Mouse (Mus musculus) embryonic fibroblast, embryonic 13.5 days (primary cell): ENCODE data around the gene Nek5. TPM values are rescaled to one million over a fixed set of nuclear protein-coding genes. Genes with fewer than 3 reads are reported as not detected.

Experiments
- H3K27ac ChIP-seq: 2 replicates; pipeline ENCODE4 v1.5.1; 2012; ENCODE audit warnings: low read length, control low read depth, inconsistent platforms; ENCODE audit not compliant: insufficient read depth
- H3K4me1 ChIP-seq: 2 replicates; pipeline ENCODE4 v1.6.1; 2011; ENCODE audit warnings: low read length; ENCODE audit not compliant: control insufficient read depth, insufficient read depth
- H3K4me3 ChIP-seq: 2 replicates; pipeline ENCODE4 v1.5.1; 2011; ENCODE audit warnings: mild to moderate bottlenecking, control low read depth, low read length; ENCODE audit not compliant: insufficient read depth
- CTCF ChIP-seq: IDR thresholded peaks from 2 replicates; pipeline ENCODE4 v1.5.1; 2011; ENCODE audit warnings: mild to moderate bottlenecking, control low read depth, low read length, moderate library complexity, borderline replicate concordance; ENCODE audit not compliant: insufficient read depth
- POLR2A ChIP-seq: IDR thresholded peaks from 2 replicates; pipeline ENCODE4 v1.6.1; 2011; ENCODE audit warnings: low read depth, mild to moderate bottlenecking, control low read depth, low read length, moderate library complexity
- polyA plus RNA-seq: library from polyadenylated mRNA; stranded (reverse); fragments of >200 nt; gene quantifications from 2 replicates; pipeline ENCODE4 v1.2.4, GENCODE M21; 2011; ENCODE audit warnings: low read depth; ENCODE audit not compliant: missing spikeins, insufficient read length

The Nek5 gene
- polyA plus RNA-seq, 1 experiment = not detected

DNA sequence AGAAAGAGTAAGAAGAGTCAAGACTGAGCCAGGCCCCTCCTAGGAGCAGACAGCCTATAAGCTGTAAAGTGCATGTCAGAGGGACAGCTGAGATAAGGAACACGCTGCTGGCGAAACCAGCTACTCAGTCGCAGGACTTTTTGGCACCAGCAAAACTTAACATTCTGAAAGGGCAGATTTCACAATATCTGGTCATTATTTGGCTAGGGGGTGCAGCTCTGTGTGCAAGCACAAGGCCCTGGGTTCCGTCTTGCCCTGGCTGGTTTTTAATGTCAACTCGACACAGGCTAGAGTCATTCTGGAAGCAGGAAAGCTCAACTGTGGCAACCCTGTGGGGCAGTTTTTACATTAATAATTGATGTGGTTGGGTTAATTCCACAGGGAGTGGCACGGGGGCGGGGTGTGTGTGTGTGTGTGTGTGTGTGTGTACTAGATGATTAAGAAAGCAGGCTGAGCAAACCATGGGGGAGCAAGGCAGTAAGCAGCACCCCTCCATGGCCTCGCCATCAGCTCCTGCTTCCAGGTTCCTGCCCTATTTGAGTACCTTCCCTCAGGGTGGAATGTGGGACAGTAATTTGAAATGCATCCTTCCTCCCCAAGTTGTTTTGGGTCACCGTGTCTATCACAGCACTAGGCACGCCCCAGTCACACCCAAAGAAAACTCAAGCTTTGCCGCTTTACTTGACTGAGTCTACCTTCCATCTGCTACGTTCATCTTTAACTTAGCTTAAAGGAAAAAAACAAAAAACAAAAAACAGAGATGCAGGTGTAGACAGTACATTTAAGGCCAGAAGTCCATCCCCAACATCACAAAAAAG is 70.0 kb downstream of the Nek5 start:
- no peak overlapping the region for H3K4me3 ChIP-seq

GRCm38 (mm10) chr8:22047699-22048464 is 77.0 kb downstream of the Nek5 start:
- Histone ChIP-seq H3K27ac (no peak overlapping the region), H3K4me1 (no peaks in the 10 kb centered on the region), H3K4me3 (no peak overlapping the region)
- TF ChIP-seq POLR2A (no peak), CTCF (peak; percentile 37; the same call in 1 of the 2 replicates)

More for the DNA sequence above, 70.0 kb downstream of the Nek5 start:
- no peak for TF ChIP-seq CTCF
- TF ChIP-seq POLR2A = no peak
- Histone ChIP-seq H3K4me1 (no peaks in the 10 kb centered on the region), H3K27ac (no peak overlapping the region)

DNA sequence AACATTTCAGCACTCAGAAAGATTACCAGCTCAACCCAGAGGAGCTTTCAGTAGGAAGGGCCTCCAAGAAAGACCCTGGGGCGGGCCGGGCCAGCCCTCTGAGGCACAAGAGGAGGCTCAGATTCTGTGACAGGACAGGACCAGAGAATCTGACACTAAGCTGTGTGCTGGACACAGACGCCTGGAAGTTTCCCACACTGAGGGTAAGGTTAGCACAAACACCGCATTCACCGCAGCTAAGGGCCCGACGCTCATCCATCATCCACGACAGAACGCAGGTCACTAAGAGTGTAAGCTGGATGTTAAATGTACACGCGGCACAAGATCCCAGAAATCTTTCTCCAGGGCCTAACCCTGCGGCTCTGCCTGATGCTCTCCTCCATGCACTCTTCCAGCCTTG is 81.1 kb downstream of the Nek5 start:
- Histone ChIP-seq H3K4me1 (no peaks in the 10 kb centered on the region), H3K27ac (no peak overlapping the region), H3K4me3 (no peak overlapping the region)
- TF ChIP-seq POLR2A = no peak
- TF ChIP-seq CTCF = no peak

- H3K27ac ChIP-seq = no peak overlapping the region
- H3K4me1 ChIP-seq = no peaks in the 10 kb centered on the region
- TF ChIP-seq CTCF = no peak
- no peak for TF ChIP-seq POLR2A
- H3K4me3 ChIP-seq = no peak overlapping the region
These were observed 82.3 kb downstream of the Nek5 start for GRCm38 (mm10) chr8:22042515-22042914.

DNA sequence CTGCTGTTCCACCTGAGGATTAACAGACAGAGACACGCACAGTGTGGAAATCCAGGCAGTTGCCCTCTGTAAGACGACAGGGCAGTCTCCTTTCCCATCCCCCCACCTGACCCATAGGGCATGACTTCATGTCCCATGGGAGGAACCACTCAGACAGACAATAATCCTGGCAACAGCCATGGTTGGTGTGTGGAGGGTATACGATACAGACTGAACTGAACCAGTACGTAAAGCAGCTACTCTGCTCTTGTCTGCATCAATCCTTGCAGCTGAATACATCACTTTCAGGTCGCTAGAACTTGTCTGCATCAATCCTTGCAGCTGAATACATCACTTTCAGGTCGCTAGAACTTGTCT is 84.7 kb downstream of the Nek5 start:
- Histone ChIP-seq H3K4me3 (no peak overlapping the region), H3K27ac (no peak overlapping the region), H3K4me1 (no peaks in the 10 kb centered on the region)
- TF ChIP-seq POLR2A = no peak
- TF ChIP-seq CTCF = no peak

DNA sequence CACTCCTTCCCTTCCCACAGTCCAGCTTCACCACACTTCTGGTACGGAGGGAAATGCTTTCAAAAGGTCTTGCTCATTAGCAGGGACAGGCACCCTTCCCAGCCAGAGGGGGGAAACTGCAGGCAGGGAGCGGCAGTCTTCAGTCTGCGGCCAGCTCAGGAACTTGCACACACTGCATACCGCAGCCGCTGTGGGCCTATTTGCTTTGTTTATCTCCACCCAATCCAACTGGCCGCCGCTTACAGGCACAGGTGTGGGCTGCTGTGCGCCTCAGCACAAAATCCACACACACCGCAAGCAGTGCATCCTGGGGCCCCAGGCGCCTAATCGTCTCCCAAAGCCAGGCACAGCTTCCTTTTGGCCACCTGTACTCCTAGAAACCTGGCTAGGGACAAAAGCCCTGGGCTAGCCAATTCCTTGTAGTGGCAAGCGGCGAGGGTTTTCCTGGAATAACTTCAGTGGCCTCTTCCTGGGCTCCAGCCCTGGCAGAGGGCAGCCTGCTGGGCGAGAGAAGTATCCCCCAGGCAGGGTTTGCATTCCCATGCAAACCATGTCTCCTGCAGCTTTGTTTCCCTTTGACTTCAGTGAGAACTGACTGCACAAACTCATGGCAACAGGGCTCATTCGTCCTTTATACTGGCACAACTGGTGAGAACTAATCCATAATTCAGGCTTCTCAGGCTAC is 85.2 kb downstream of the Nek5 start:
- H3K4me1 ChIP-seq = no peaks in the 10 kb centered on the region
- TF ChIP-seq CTCF (no peak), POLR2A (no peak)
- no peak overlapping the region for H3K4me3 ChIP-seq
- H3K27ac ChIP-seq = no peak overlapping the region

GRCm38 (mm10) chr8:22037022-22037421 is 87.8 kb downstream of the Nek5 start:
- no peak for TF ChIP-seq CTCF
- TF ChIP-seq POLR2A = no peak
- Histone ChIP-seq H3K27ac (no peak overlapping the region), H3K4me1 (no peaks in the 10 kb centered on the region), H3K4me3 (no peak overlapping the region)

DNA sequence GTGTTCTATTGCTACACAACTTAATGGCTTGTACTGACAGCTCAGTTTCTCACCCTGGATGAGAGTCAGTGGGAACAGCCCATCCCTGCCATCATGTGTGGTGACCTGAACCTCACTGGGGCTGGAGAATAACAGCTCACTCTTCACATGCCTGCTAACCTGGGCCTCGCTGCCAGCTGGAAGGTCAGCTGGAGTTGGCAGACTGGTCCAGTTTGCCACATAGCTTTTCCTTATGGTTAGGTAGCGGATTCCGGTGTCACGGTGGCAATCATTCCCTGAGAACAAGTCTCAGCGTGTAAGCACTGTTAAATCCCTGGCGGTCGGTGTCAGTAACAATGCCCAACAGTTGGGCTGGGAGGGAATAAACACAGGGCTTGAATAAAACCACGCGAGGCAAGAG is 88.7 kb downstream of the Nek5 start:
- no peaks in the 10 kb centered on the region for H3K4me1 ChIP-seq

DNA sequence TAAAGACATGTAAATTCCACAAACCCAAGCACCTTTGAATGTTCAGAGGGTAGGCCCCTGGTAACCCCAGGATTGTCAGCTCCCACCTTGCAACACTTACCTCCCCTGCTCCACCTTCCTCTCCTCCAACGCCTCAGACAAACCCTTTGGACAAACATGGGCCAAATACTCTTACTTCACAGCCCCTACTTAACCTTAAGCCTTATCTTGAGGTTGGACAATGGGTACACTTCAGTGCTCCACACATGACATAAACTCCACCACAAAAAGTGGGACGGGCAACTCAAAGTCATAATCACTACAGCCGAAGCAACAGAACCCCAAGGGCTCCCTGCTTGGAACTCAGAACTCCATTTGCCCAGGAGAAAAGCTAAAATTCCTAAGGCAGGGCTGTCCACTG is 93.9 kb downstream of the Nek5 start:
- H3K4me3 ChIP-seq = no peak overlapping the region
- TF ChIP-seq POLR2A (no peak), CTCF (no peak)
- no peaks in the 10 kb centered on the region for H3K4me1 ChIP-seq
- no peak overlapping the region for H3K27ac ChIP-seq

More for the DNA sequence above, 88.7 kb downstream of the Nek5 start:
- H3K4me3 ChIP-seq = no peak overlapping the region
- no peak overlapping the region for H3K27ac ChIP-seq
- no peak for TF ChIP-seq CTCF
- TF ChIP-seq POLR2A = no peak

- no peak for TF ChIP-seq CTCF
- TF ChIP-seq POLR2A = no peak
- H3K4me3 ChIP-seq = no peak overlapping the region
- H3K4me1 ChIP-seq = no peaks in the 10 kb centered on the region
- no peak overlapping the region for H3K27ac ChIP-seq
These were observed 95.9 kb downstream of the Nek5 start for GRCm38 (mm10) chr8:22028973-22029372.
